Mouse (Mus musculus) embryonic facial prominence, embryonic 15.5 days (tissue): Measurements from ENCODE around the gene Cchcr1. TPM values are rescaled to one million over a fixed set of nuclear protein-coding genes. Genes with fewer than 3 reads are reported as not detected.
"Not testable (repeated sequence)": the region's sequence is repeated elsewhere in the genome, so short reads cannot be mapped to it uniquely, and the experiment has no call there.

Experiments used
- ATAC-seq: fragments of 200-750 bp; cut with Nextera tagmentation; 2 replicates; pipeline ENCODE4 v1.8.0; 2017; ENCODE audit warnings: low read depth, moderate TSS enrichment; ENCODE audit not compliant: insufficient number of reproducible peaks, low FRiP score, low TSS enrichment
- H3K27ac ChIP-seq: fragments of 300-500 bp; sonication (generic); replicated peaks from 2 replicates; pipeline ENCODE4 v1.5.1; 2015; ENCODE audit warnings: mild to moderate bottlenecking, inconsistent platforms
- H3K27me3 ChIP-seq: fragments of 300-500 bp; sonication (generic); 2 replicates; pipeline ENCODE4 v1.6.1; 2015; ENCODE audit warnings: inconsistent platforms
- H3K36me3 ChIP-seq: fragments of 300-500 bp; sonication (generic); 2 replicates; pipeline ENCODE4 v1.6.1; 2015; ENCODE audit warnings: mild to moderate bottlenecking, inconsistent platforms
- H3K4me1 ChIP-seq: fragments of 300-500 bp; sonication (generic); 2 replicates; pipeline ENCODE4 v1.6.1; 2015; ENCODE audit warnings: inconsistent platforms
- H3K4me2 ChIP-seq: fragments of 300-500 bp; sonication (generic); replicated peaks from 2 replicates; pipeline ENCODE4 v1.6.1; 2015; ENCODE audit warnings: mild to moderate bottlenecking, inconsistent platforms
- H3K4me3 ChIP-seq: fragments of 300-500 bp; sonication (generic); replicated peaks from 2 replicates; pipeline ENCODE4 v1.5.1; 2015; ENCODE audit warnings: mild to moderate bottlenecking, inconsistent platforms
- H3K9ac ChIP-seq: fragments of 300-500 bp; sonication (generic); 2 replicates; pipeline ENCODE4 v1.6.1; 2015; ENCODE audit warnings: inconsistent platforms
- H3K9me3 ChIP-seq: fragments of 300-500 bp; sonication (generic); replicated peaks from 2 replicates; pipeline ENCODE4 v1.6.1; 2016; ENCODE audit warnings: inconsistent platforms
- WGBS: fragments of 180-500 bp; shearing (Covaris S2); methylation state at CpG from one replicate; pipeline ENCODE4 v1.1.7; 2015; 5-methylcytosine and 5-hydroxymethylcytosine counted together
- polyA plus RNA-seq: library from polyadenylated mRNA; unstranded; fragments of >200 nt; fragmentation: Nextera tagmentation; extraction: Ambion mirVana; gene quantifications from 2 replicates; pipeline ENCODE4 v1.2.1, GENCODE M21; 2015

Cchcr1 gene
- polyA plus RNA-seq = 18.3 and 20.7 TPM in 2 replicates

DNA sequence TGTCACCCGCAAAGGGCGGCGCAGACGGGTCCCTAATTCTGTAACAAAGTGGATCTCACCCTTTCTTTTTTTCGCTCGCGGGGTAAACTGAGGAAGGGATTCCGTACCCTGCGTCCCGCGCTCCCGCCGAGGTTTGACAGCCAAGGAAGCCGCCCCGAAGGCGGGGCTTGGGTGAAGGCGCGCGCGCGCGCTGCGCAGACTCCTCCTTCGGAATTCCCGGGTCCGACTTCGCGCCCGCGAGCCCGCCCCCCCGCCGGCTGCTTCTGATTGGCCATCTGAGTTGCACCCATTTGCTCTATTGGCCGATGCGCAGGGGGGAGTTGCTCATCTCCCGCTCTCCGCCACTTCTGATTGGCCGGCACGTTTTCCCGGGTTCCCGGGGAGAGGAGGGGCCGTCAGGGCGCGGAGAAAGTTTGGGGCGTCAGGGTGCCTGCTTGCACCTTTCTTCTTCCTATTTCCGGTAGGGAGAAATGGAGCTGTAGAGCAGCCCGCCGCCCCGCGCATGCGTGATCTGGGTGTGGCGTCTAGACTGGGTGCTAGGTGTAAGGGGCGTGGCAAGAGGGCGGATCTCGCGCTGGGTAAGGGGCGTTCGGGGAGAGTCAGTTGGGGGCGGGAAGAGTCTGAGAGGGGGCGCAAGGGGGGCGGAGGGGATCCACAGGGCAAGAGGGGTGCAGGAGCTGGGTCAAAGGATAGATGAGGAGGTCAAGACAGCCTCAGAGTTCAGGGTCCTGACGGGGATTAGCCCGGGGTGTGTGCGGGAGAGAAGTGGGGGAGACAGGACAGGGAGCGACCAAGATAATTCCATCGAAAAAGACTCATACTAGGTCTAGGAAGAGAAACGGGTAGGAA, at the start of gene Cchcr1, which contains the start of gene Tcf19:
Gene Cchcr1, plus strand, starts transcription at position 449 of the 849 bp plus-strand sequence.
Gene Tcf19, minus strand, starts transcription at position 173 of the 849 bp plus-strand sequence.
- no peaks in the 10 kb centered on the region for H3K27me3 ChIP-seq
- under 1% methylated on average over 67 of the region's 67 CpGs for WGBS
- H3K9ac ChIP-seq = peak within 1 kb of the TSS; percentile 53
- H3K4me2 ChIP-seq = peak within 1 kb of the TSS; percentile 83
- H3K4me3 ChIP-seq = peak within 1 kb of the TSS; percentile 65
- peaks cover 20% of the 10 kb centered on the region for H3K36me3 ChIP-seq
- peak; percentile 95 for ATAC-seq
- peak within 1 kb of the TSS; percentile 68 for H3K27ac ChIP-seq
- H3K9me3 ChIP-seq = no peaks in the 10 kb centered on the region
- H3K4me1 ChIP-seq = peaks cover 34% of the 10 kb centered on the region

DNA sequence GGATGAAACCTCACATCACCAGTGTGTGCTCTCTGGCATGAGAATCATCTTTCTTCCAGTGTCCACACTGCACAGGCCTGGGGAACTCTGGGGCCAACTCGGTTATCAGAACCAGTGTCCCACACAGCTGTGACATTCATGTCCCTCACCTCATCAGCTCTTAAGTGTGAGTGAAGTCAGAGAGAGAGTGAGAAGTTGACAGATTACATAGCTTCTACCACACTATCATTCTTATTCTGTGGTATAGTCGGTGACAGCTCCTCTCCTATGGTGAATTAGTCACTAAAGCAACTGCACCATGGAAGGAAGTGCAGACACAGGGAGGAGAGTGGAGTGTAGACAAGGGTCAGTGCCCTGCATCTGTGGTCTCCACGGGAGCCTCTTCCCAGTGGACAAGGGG, 48.0 kb upstream of the Cchcr1 start:
- not testable (repeated sequence) for H3K4me3 ChIP-seq, H3K9ac ChIP-seq, H3K4me2 ChIP-seq, H3K36me3 ChIP-seq, H3K9me3 ChIP-seq, ATAC-seq, H3K27ac ChIP-seq
- H3K27me3 ChIP-seq = peaks cover 24% of the 10 kb centered on the region
- peaks cover 13% of the 10 kb centered on the region for H3K4me1 ChIP-seq
- WGBS = 59% methylated on average over 3 of the region's 3 CpGs

DNA sequence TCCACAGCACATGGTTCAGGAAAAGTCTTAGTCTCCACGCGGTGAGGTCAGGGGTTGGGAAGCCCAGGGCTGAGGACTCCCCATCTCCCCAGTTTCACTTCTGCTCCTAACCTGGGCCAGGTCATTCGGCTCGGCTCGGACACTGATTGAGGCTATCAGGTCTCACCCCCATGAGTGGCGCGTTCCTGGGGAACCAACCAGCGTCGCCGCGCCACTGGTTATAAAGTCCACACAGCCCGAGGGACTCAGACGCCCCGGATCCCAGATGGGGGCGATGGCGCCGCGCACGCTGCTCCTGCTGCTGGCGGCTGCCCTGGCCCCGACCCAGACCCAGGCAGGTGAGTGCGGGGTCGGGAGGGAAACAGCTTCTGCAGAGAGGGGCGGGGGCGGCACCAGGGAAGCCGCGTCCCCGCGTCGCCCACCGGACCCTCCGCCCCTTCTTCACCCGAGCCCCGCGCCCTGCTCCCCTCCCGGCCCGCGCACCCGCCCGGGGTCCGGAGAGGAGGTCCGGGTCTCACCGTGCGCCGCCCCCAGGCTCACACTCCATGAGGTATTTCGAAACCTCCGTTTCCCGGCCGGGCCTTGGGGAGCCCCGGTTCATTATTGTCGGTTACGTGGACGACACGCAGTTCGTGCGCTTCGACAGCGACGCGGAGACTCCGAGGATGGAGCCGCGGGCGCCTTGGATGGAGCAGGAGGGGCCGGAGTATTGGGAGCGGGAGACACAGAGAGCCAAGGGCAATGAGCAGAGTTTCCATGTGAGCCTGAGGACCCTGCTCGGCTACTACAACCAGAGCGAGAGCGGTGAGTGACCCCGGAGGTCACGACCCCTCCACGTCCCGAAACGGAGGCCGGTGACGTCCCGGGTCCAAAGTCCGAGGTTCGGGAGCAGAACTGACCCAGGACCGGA, 46.8 kb upstream of the Cchcr1 start, which contains the start of gene H2-Q10:
Gene H2-Q10, plus strand, starts transcription at position 248 of the 910 bp plus-strand sequence.
- no peaks in the 10 kb centered on the region for H3K36me3 ChIP-seq
- under 1% methylated on average over 80 of the region's 80 CpGs for WGBS
- peaks cover 13% of the 10 kb centered on the region for H3K4me1 ChIP-seq
- no peak for ATAC-seq
- H3K4me3 ChIP-seq = peak within 1 kb of the TSS; percentile 46
- peak within 1 kb of the TSS; percentile 12; the same call in 1 of the 2 replicates for H3K9ac ChIP-seq
- H3K4me2 ChIP-seq = peak within 1 kb of the TSS; percentile 88
- H3K9me3 ChIP-seq = no peaks in the 10 kb centered on the region
- no peak within 1 kb of the TSS for H3K27ac ChIP-seq
- peaks cover 24% of the 10 kb centered on the region for H3K27me3 ChIP-seq

DNA sequence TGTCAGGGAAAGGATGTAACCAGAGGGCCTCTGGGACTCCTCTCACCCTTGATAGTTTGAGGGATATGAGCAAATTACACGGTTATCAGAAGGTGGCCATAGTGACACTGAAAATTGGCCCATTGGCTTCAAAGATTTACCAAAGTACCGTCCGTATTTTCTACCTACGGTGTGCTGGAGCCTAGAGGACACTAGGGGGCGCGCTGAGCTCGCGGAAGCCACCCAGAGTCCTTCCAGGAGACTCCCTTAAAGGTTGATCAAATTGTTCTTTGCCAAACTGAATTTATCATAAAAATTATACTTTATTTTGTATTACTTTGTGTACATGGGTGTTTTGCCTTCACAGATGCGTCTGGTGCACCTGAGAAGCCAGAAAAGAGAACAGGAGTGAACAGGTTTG, 32.8 kb upstream of the Cchcr1 start:
- no peak for ATAC-seq

DNA sequence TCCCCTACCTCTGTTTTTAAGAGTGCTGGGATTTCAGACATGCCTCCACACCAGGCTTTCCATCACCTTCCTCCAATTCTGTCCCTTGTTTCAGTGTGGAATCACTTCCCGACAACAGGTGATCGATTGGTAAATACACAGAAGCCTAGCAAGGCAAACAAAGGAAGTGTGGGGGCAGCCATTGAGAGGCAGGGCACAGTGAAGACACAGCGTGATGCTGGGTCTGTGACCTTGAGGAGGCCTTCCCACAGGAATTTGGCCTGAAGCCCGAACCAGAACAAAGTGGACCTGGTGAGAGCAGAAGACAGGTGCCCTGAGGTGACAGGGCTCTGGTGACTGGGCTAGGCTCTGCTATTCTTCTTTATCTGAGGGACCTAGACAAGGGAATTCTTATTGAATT, 31.2 kb upstream of the Cchcr1 start:
- Histone ChIP-seq H3K9ac (no peak overlapping the region), H3K4me3 (no peak overlapping the region), H3K4me1 (0 out of 2 replicates have a peak, but pooled peaks cover 2% of the 10 kb centered on the region), H3K4me2 (no peak overlapping the region), H3K27me3 (no peaks in the 10 kb centered on the region), H3K9me3 (no peaks in the 10 kb centered on the region), H3K36me3 (no peaks in the 10 kb centered on the region), H3K27ac (no peak overlapping the region)
- no peak for ATAC-seq
- WGBS = 33% methylated on average over 4 of the region's 4 CpGs

More for the DNA sequence above, 32.8 kb upstream of the Cchcr1 start:
- Histone ChIP-seq H3K27me3 (no peaks in the 10 kb centered on the region), H3K9ac (no peak overlapping the region), H3K4me1 (0 out of 2 replicates have a peak, but pooled peaks cover 2% of the 10 kb centered on the region), H3K36me3 (no peaks in the 10 kb centered on the region), H3K9me3 (no peaks in the 10 kb centered on the region), H3K4me2 (no peak overlapping the region), H3K4me3 (no peak overlapping the region), H3K27ac (no peak overlapping the region)
- WGBS = under 1% methylated on average over 9 of the region's 9 CpGs

DNA sequence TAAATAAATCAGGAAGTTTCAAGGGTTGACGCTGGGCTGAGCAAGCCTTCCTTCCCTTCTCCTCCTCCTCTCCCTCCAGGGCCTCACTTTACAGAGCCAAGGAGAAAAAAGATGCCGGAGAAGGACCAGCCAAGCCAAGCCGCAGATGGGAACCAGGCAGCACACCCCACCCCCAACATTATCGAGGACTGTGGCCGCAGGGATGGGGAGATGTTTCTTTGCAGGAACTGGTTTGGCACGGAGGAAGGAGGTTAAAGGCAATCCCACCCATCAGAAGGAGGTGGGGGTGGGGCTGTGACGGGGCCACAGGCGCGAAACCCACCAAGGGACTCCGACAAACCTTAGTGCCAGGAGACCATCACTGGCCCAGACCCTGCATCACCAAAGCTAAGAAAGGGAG, 30.2 kb upstream of the Cchcr1 start:
- H3K9ac ChIP-seq = no peak overlapping the region
- no peak overlapping the region for H3K4me3 ChIP-seq
- no peak overlapping the region for H3K27ac ChIP-seq
- no peaks in the 10 kb centered on the region for H3K9me3 ChIP-seq
- H3K36me3 ChIP-seq = no peaks in the 10 kb centered on the region
- H3K27me3 ChIP-seq = no peaks in the 10 kb centered on the region
- ATAC-seq = no peak
- H3K4me1 ChIP-seq = 0 out of 2 replicates have a peak, but pooled peaks cover 2% of the 10 kb centered on the region
- WGBS = 45% methylated on average over 10 of the region's 10 CpGs
- H3K4me2 ChIP-seq = no peak overlapping the region

DNA sequence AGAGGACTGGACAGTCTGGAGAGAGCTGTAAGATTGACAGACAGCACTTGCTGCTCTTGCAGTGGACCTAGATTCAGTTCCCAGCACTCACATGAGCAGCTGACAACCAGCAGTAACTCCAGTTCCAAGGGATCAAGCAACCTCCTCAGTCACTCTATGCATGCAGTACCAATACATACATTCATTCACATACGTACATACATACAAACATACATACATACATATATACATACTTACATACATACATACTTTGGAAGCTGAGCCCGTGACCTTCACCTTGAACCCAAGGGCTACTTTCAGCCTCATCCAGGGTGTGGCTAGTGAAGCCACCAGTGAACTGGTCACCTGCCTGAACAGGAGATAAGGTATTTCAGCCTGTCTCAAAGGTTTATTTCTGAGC, 28.9 kb upstream of the Cchcr1 start:
- 88% methylated on average over 2 of the region's 2 CpGs for WGBS
- Histone ChIP-seq H3K4me1 (0 out of 2 replicates have a peak, but pooled peaks cover 2% of the 10 kb centered on the region), H3K27me3 (no peaks in the 10 kb centered on the region), H3K4me3 (no peak overlapping the region), H3K9ac (no peak overlapping the region), H3K27ac (no peak overlapping the region), H3K36me3 (no peaks in the 10 kb centered on the region), H3K4me2 (no peak overlapping the region), H3K9me3 (no peaks in the 10 kb centered on the region)
- no peak for ATAC-seq

DNA sequence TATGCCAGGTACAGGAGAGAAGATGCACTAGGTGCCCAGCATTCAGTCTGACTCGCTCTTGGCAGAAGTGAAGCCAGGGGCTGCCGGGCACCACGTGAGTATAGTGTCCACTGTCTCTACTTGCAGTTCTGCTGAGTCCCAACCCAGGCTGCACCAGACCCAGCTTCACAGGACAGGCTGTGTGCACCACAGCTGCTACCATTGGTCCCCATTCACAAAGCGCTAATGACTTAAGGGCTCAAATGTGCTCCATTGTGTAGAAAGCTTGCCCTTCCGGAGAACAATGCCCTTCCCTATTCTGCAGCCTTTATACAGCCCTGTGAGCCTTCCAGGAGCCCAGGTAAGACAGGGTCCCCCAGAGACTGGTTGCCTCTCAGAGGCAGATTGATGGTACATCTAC, 26.6 kb upstream of the Cchcr1 start:
- Histone ChIP-seq H3K4me2 (no peak overlapping the region), H3K4me3 (no peak overlapping the region), H3K4me1 (0 out of 2 replicates have a peak, but pooled peaks cover 2% of the 10 kb centered on the region), H3K27ac (no peak overlapping the region), H3K9ac (no peak overlapping the region), H3K9me3 (no peaks in the 10 kb centered on the region), H3K36me3 (no peaks in the 10 kb centered on the region), H3K27me3 (no peaks in the 10 kb centered on the region)
- ATAC-seq = no peak
- WGBS = 64% methylated on average over 5 of the region's 5 CpGs

DNA sequence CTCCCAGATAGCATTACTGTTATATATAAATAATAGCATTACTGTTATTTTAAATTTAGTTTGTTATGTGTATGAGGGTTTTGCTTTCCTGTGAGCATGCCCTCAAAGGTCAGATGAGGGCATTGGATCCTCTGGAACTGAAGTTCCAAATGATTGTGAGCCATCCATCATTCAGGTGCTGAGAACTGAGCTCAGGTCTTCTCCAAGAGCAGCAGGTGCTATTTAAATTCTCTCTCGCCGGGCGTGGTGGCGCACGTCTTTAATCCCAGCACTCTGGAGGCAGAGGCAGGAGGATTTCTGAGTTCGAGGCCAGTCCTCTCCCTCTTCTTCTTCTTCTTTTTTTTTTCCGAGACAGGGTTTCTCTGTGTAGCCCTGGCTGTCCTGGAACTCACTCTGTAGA, 19.8 kb upstream of the Cchcr1 start:
- H3K4me3 ChIP-seq = no peak overlapping the region
- WGBS = 94% methylated on average over 7 of the region's 7 CpGs

DNA sequence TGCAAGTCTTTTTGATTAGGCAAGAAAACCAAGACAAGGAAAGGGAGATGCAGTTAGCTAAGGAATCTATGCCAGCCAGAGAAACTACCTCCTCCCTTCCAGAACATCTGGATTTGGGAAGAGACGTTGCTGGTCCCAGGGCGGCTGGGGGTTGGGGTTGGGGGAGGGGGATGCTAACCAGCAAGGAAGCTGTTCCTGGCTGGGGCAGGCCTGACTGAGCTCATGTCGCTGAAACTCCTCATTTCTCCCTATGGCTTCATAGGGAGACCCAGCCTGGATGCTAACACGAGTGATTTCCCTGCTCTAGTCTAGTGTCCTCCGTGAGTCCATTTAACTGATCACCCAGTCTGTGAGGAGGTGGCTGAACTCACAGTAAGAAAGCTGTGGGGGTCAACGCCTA, 14.7 kb upstream of the Cchcr1 start:
- 7% methylated on average over 6 of the region's 6 CpGs for WGBS
- 0 out of 2 replicates have a peak, but pooled peaks have one; percentile 39 for ATAC-seq
- H3K27ac ChIP-seq = no peak overlapping the region

More for the DNA sequence above, 19.8 kb upstream of the Cchcr1 start:
- Histone ChIP-seq H3K27me3 (no peaks in the 10 kb centered on the region), H3K9me3 (no peaks in the 10 kb centered on the region), H3K36me3 (no peaks in the 10 kb centered on the region), H3K27ac (no peak overlapping the region), H3K9ac (no peak overlapping the region), H3K4me1 (0 out of 2 replicates have a peak, but pooled peaks cover 3% of the 10 kb centered on the region), H3K4me2 (no peak overlapping the region)
- no peak for ATAC-seq

DNA sequence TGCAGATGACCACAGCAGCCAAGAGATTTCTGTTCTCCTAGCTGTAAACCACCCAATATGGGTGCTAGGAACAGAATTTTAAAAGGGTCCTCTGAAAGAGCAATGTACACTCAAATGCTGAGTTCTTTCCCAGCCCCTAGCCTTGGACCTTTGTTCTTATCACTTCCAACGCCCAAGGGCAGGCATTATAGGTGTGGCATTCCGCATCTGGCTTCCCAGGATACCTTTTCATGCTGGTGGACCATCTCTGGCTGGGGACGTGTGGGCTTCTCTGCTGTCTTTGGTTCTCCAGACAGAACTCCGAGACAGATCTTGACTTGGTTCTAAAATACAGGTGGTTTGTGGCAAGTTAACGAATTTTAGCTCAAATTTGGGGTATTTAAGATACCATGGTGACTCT, 14.1 kb upstream of the Cchcr1 start:
- WGBS = 56% methylated on average over 5 of the region's 5 CpGs
- H3K27me3 ChIP-seq = peaks cover 29% of the 10 kb centered on the region
- H3K9me3 ChIP-seq = no peaks in the 10 kb centered on the region
- H3K27ac ChIP-seq = no peak overlapping the region
- H3K9ac ChIP-seq = no peak overlapping the region
- ATAC-seq = no peak
- no peaks in the 10 kb centered on the region for H3K36me3 ChIP-seq
- no peak overlapping the region for H3K4me2 ChIP-seq
- H3K4me1 ChIP-seq = peaks cover 7% of the 10 kb centered on the region; the same call in 1 of the 2 replicates
- no peak overlapping the region for H3K4me3 ChIP-seq

More for the DNA sequence above, 14.7 kb upstream of the Cchcr1 start:
- H3K4me3 ChIP-seq = no peak overlapping the region
- H3K36me3 ChIP-seq = no peaks in the 10 kb centered on the region
- H3K4me2 ChIP-seq = no peak overlapping the region
- peaks cover 7% of the 10 kb centered on the region; the same call in 1 of the 2 replicates for H3K4me1 ChIP-seq
- no peak overlapping the region for H3K9ac ChIP-seq
- H3K9me3 ChIP-seq = no peaks in the 10 kb centered on the region
- H3K27me3 ChIP-seq = peaks cover 23% of the 10 kb centered on the region
